Mouse (Mus musculus): ENCODE measurements at regions not wholly inside any gene's neighbourhood (a gene's known extent, or its start where the extent isn't known, plus 50 kb on each side); places are given as distances from the start of the nearest gene placed in this dataset.
A peak's percentile ranks its signal among the peaks of the same experiment; 100 is the strongest.

GRCm38 (mm10) chr2:170267152-170267551, 119.2 kb upstream of the Zfp217 start:
- Histone ChIP-seq H3K9ac (ENCODE audit: low read depth, low read length, severe bottlenecking) (0 out of 2 replicates have a peak overlapping the region, but pooled peaks have one; percentile 31), H3K4me3 (replicated peaks; ENCODE audit: low read length) (peak overlapping the region; percentile 17), H3K4me2 (replicated peaks; ENCODE audit: low read depth, low read length, severe bottlenecking) (peak overlapping the region; percentile 51), H3K9me3 (ENCODE audit: control insufficient read depth, low read length) (no peaks in the 10 kb centered on the region), H3K4me1 (ENCODE audit: control insufficient read depth, insufficient read depth, low read length) (peaks cover 22% of the 10 kb centered on the region), H3K36me3 (ENCODE audit: control insufficient read depth, insufficient read depth, low read length) (no peaks in the 10 kb centered on the region), H3K27ac (replicated peaks; ENCODE audit: low read depth, low read length) (peak overlapping the region; percentile 27; the same call in 1 of the 2 replicates), H3K27me3 (ENCODE audit: control insufficient read depth, insufficient read depth, low read length) (no peaks in the 10 kb centered on the region)
- TF ChIP-seq POLR2A (IDR thresholded peaks at IDR 0.05; ENCODE audit: borderline replicate concordance, extremely low read depth, insufficient read depth, insufficient read length) = no peak
- no peak for ATAC-seq (ENCODE audit: low FRiP score, low read depth)
- DNase-seq (ENCODE audit: low spot score) = peak; percentile 55
- WGBS = 6% methylated on average over 12 of the region's 12 CpGs

GRCm38 (mm10) chr2:170266407-170267101, 118.7 kb upstream of the Zfp217 start:
- no peak for ATAC-seq (ENCODE audit: low FRiP score, low read depth)
- H3K27me3 ChIP-seq (ENCODE audit: control insufficient read depth, insufficient read depth, low read length) = no peaks in the 10 kb centered on the region
- peak overlapping the region; percentile 51 for H3K4me2 ChIP-seq (replicated peaks; ENCODE audit: low read depth, low read length, severe bottlenecking)
- peak overlapping the region; percentile 17 for H3K4me3 ChIP-seq (replicated peaks; ENCODE audit: low read length)
- TF ChIP-seq POLR2A (IDR thresholded peaks at IDR 0.05; ENCODE audit: borderline replicate concordance, extremely low read depth, insufficient read depth, insufficient read length) = no peak
- 21% methylated on average over 16 of the region's 16 CpGs for WGBS
- peak; percentile 37 for DNase-seq (ENCODE audit: low spot score)
- H3K9me3 ChIP-seq (ENCODE audit: control insufficient read depth, low read length) = no peaks in the 10 kb centered on the region
- 0 out of 2 replicates have a peak overlapping the region, but pooled peaks have one; percentile 31 for H3K9ac ChIP-seq (ENCODE audit: low read depth, low read length, severe bottlenecking)
- no peak overlapping the region for H3K27ac ChIP-seq (replicated peaks; ENCODE audit: low read depth, low read length)
- no peaks in the 10 kb centered on the region for H3K36me3 ChIP-seq (ENCODE audit: control insufficient read depth, insufficient read depth, low read length)
- H3K4me1 ChIP-seq (ENCODE audit: control insufficient read depth, insufficient read depth, low read length) = peaks cover 22% of the 10 kb centered on the region

DNA sequence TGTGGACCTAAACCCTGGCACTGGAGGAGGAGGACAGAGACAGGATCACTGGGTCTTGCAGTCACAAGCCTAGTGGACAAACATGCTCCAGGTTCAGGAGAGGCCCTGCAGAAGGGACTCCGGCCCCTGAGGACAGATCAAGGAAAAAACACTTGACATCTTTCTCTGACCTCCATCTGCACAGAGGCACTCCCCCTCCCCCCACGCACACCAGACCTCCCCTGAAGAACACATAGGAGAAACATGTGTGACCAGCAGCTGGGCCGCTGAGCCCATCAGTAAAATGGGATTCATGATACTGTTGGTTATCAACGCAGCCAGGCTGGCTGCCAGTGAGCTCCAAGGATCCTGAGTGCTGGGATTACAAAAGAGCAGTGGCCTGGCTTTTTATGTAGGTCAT, 115.7 kb upstream of the Zfp217 start:
- Histone ChIP-seq H3K4me3 (replicated peaks; ENCODE audit: low read length) (no peak overlapping the region), H3K9ac (ENCODE audit: low read depth, low read length, severe bottlenecking) (no peak overlapping the region), H3K9me3 (ENCODE audit: control insufficient read depth, low read length) (no peaks in the 10 kb centered on the region), H3K36me3 (ENCODE audit: control insufficient read depth, insufficient read depth, low read length) (no peaks in the 10 kb centered on the region), H3K27ac (replicated peaks; ENCODE audit: low read depth, low read length) (no peak overlapping the region), H3K27me3 (ENCODE audit: control insufficient read depth, insufficient read depth, low read length) (no peaks in the 10 kb centered on the region), H3K4me2 (replicated peaks; ENCODE audit: low read depth, low read length, severe bottlenecking) (no peak overlapping the region), H3K4me1 (ENCODE audit: control insufficient read depth, insufficient read depth, low read length) (peaks cover 20% of the 10 kb centered on the region)
- TF ChIP-seq POLR2A (IDR thresholded peaks at IDR 0.05; ENCODE audit: borderline replicate concordance, extremely low read depth, insufficient read depth, insufficient read length) = no peak
- 42% methylated on average over 4 of the region's 4 CpGs for WGBS
- DNase-seq (ENCODE audit: low spot score) = no peak
- no peak for ATAC-seq (ENCODE audit: low FRiP score, low read depth)

DNA sequence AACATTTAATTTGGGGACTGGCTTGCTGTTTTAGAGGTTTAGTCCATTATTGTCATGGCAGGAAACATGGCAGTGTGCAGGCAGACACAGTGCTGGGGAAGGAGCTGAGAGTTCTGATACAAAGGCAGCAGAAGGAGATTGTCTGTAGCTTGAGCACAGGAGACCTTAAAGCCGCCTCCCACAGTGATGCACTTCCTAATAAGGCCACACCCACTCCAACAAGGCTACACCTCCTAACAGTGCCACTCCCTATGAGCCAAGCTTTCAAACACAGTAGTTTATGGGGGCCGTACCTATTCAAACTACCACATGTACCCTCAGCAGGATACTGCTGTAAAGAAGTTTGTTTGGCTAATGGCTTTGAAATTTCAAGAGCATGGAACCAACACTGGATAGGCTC, 113.3 kb upstream of the Zfp217 start:
- DNase-seq (ENCODE audit: low spot score) (no peak), ATAC-seq (ENCODE audit: low FRiP score, low read depth) (no peak)
- Histone ChIP-seq H3K36me3 (ENCODE audit: control insufficient read depth, insufficient read depth, low read length) (no peaks in the 10 kb centered on the region), H3K9me3 (ENCODE audit: control insufficient read depth, low read length) (no peaks in the 10 kb centered on the region), H3K4me2 (replicated peaks; ENCODE audit: low read depth, low read length, severe bottlenecking) (no peak overlapping the region), H3K27me3 (ENCODE audit: control insufficient read depth, insufficient read depth, low read length) (no peaks in the 10 kb centered on the region), H3K9ac (ENCODE audit: low read depth, low read length, severe bottlenecking) (no peak overlapping the region), H3K4me1 (ENCODE audit: control insufficient read depth, insufficient read depth, low read length) (no peaks in the 10 kb centered on the region), H3K27ac (replicated peaks; ENCODE audit: low read depth, low read length) (no peak overlapping the region), H3K4me3 (replicated peaks; ENCODE audit: low read length) (no peak overlapping the region)
- whole genome bisulfite sequencing = 75% methylated on average over 2 of the region's 2 CpGs
- TF ChIP-seq POLR2A (IDR thresholded peaks at IDR 0.05; ENCODE audit: borderline replicate concordance, extremely low read depth, insufficient read depth, insufficient read length) = no peak

- ATAC-seq (ENCODE audit: low FRiP score, low read depth) (no peak), DNase-seq (ENCODE audit: low spot score) (no peak)
- H3K9me3 ChIP-seq (ENCODE audit: control insufficient read depth, low read length) = no peaks in the 10 kb centered on the region
- 96% methylated on average over 10 of the region's 10 CpGs for WGBS
- no peaks in the 10 kb centered on the region for H3K27me3 ChIP-seq (ENCODE audit: control insufficient read depth, insufficient read depth, low read length)
- H3K4me3 ChIP-seq (replicated peaks; ENCODE audit: low read length) = no peak overlapping the region
- no peaks in the 10 kb centered on the region for H3K4me1 ChIP-seq (ENCODE audit: control insufficient read depth, insufficient read depth, low read length)
- no peak overlapping the region for H3K27ac ChIP-seq (replicated peaks; ENCODE audit: low read depth, low read length)
- H3K36me3 ChIP-seq (ENCODE audit: control insufficient read depth, insufficient read depth, low read length) = no peaks in the 10 kb centered on the region
- TF ChIP-seq POLR2A (IDR thresholded peaks at IDR 0.05; ENCODE audit: borderline replicate concordance, extremely low read depth, insufficient read depth, insufficient read length) = no peak
- H3K9ac ChIP-seq (ENCODE audit: low read depth, low read length, severe bottlenecking) = no peak overlapping the region
- no peak overlapping the region for H3K4me2 ChIP-seq (replicated peaks; ENCODE audit: low read depth, low read length, severe bottlenecking)
Measured at GRCm38 (mm10) chr2:170259662-170260457, 112.0 kb upstream of the Zfp217 start.

Measured in limb, embryonic 14.5 days (tissue).